Mouse (Mus musculus): ENCODE measurements around the gene Decr2. TPM values are rescaled to one million over a fixed set of nuclear protein-coding genes. Genes with fewer than 3 reads are reported as not detected.

Gene Decr2
- 46.9 and 52.3 TPM in 2 replicates for polyA plus RNA-seq (2015; fragmentation: Nextera tagmentation; extraction: Ambion mirVana)

DNA sequence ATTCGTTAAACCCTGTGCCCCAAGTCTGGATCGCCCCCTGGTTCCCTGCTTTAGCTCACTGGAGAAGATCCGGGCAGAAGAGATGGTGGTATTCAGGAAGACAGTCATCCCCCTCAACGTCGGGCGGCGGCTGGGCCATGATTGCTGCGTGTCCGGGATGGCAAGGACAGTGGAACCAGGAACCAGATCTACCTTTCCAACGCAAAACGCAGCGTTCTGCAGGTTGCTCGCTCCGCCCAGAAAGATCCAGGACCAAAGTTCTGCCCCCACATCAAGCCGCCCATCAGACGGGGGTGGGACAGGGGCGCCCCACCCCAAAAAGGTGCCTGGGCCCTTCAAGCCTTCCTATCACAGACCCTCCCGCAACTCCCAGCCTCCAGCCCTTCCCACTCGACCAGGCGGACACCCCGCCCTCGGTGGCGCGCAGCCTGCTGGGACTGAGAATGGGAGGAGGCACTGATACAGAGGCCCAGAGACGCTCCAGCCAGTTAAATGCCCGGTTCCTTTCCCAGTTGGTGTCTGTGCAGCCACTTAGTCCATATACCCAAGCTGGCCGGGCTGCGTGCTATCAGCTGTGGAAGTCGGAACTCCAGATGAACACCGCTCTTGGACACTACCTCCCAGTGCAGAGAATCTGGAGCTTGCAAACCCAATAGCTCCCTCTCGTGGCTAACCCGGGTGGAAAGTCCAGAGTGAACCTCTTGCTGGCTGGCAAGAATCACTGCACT is at the start of gene Decr2:
TSS of gene Decr2 (minus strand) at position 433 of the 728 bp plus-strand sequence.
- H3K27ac ChIP-seq (ENCODE audit: low read length): peak within 1 kb of the TSS; percentile 89
- WGBS: under 1% methylated on average over 32 of the region's 32 CpGs
- peak; percentile 94 for ATAC-seq (ENCODE audit: low FRiP score, low TSS enrichment)
- peaks cover 12% of the 10 kb centered on the region for H3K36me3 ChIP-seq (ENCODE audit: insufficient read depth, low read length)
- no peaks in the 10 kb centered on the region for H3K27me3 ChIP-seq (ENCODE audit: insufficient read depth, low read length)
- no peaks in the 10 kb centered on the region for H3K9me3 ChIP-seq (ENCODE audit: low read length)
- H3K4me1 ChIP-seq (ENCODE audit: insufficient read depth, low read length): peaks cover 13% of the 10 kb centered on the region; the same call in 1 of the 2 replicates
- peak within 1 kb of the TSS; percentile 55 for H3K4me3 ChIP-seq (ENCODE audit: low read length)
- H3K9ac ChIP-seq (replicated peaks; ENCODE audit: low read length): peak within 1 kb of the TSS; percentile 70
- H3K4me2 ChIP-seq (replicated peaks; ENCODE audit: low read depth, low read length): peak within 1 kb of the TSS; percentile 63

DNA sequence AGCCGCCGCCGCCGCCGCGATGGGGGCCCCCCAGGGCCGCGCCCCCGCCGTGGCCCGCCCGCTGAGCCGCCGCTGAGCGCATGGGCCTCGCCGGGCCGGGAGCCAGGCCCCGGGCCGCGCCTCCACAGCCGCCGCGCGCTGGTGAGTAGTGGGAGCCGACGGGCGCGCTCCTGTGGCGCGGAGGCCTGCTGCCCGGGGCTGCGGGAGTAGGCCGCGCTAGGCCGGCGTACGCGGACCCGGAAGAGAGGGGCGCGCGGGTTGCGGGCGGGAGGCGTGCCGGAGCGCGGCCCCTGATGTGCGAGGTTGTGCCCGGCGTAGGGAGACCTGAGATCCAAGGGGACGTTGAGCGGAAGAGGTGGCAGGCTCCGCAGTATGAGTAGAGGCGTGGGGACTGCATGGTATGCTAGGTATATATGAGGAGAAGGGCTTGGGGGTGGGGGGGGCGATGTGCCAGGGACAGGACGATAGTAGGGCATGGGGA is 48.8 kb upstream of the Decr2 start:
- WGBS: under 1% methylated on average over 47 of the region's 58 CpGs
- no peaks in the 10 kb centered on the region for H3K9me3 ChIP-seq (ENCODE audit: low read length)
- H3K4me3 ChIP-seq (ENCODE audit: low read length): peak overlapping the region; percentile 78
- peaks cover 22% of the 10 kb centered on the region for H3K4me1 ChIP-seq (ENCODE audit: insufficient read depth, low read length)
- H3K4me2 ChIP-seq (replicated peaks; ENCODE audit: low read depth, low read length): peak overlapping the region; percentile 70
- ATAC-seq (ENCODE audit: low FRiP score, low TSS enrichment): peak; percentile 76
- H3K36me3 ChIP-seq (ENCODE audit: insufficient read depth, low read length): peaks cover 14% of the 10 kb centered on the region
- H3K27me3 ChIP-seq (ENCODE audit: insufficient read depth, low read length): no peaks in the 10 kb centered on the region
- H3K9ac ChIP-seq (replicated peaks; ENCODE audit: low read length): peak overlapping the region; percentile 98
- H3K27ac ChIP-seq (ENCODE audit: low read length): peak overlapping the region; percentile 95

DNA sequence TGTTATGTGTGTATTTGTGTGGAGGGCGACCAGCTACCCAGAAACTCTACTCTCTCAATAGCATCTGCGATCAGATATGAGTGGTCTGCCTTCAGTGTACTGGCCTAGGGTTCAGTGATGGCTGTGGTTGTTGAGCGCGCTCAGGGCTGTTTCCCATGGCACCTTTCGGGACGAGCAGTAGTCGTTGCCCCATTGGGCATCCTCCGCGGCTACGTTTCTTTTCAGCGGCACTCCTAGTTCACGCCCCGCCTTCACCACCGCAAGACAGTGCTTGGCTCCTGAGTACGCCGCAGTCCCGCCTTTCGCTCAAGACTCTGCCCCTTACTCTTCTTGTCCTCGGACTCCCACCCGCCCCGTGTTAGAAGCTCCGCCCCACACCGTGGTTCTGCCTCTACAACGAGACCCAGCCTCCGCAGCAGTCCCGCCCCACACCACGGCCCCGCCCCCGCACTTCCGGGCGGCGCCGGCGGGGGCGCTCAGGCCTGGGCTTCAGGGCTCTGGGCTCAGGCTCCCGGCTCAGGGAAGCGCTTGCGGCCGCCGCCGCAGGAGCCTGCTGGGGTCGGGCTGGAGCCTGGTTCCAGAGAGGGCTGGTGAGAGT is 48.2 kb upstream of the Decr2 start, which contains the start of gene Axin1:
TSS of gene Axin1 (plus strand) at position 450 of the 598 bp plus-strand sequence.
- under 1% methylated on average over 41 of the region's 42 CpGs for WGBS
- H3K36me3 ChIP-seq (ENCODE audit: insufficient read depth, low read length): peaks cover 9% of the 10 kb centered on the region
- H3K9me3 ChIP-seq (ENCODE audit: low read length): no peaks in the 10 kb centered on the region
- ATAC-seq (ENCODE audit: low FRiP score, low TSS enrichment): peak; percentile 98
- H3K4me2 ChIP-seq (replicated peaks; ENCODE audit: low read depth, low read length): peak within 1 kb of the TSS; percentile 70
- H3K27ac ChIP-seq (ENCODE audit: low read length): peak within 1 kb of the TSS; percentile 95
- H3K27me3 ChIP-seq (ENCODE audit: insufficient read depth, low read length): no peaks in the 10 kb centered on the region
- peak within 1 kb of the TSS; percentile 98 for H3K9ac ChIP-seq (replicated peaks; ENCODE audit: low read length)
- peak within 1 kb of the TSS; percentile 78 for H3K4me3 ChIP-seq (ENCODE audit: low read length)
- peaks cover 22% of the 10 kb centered on the region for H3K4me1 ChIP-seq (ENCODE audit: insufficient read depth, low read length)

- H3K4me1 ChIP-seq (ENCODE audit: insufficient read depth, low read length): peaks cover 22% of the 10 kb centered on the region
- H3K4me3 ChIP-seq (ENCODE audit: low read length): peak overlapping the region; percentile 78
- ATAC-seq (ENCODE audit: low FRiP score, low TSS enrichment): no peak
- H3K9ac ChIP-seq (replicated peaks; ENCODE audit: low read length): peak overlapping the region; percentile 65
- H3K4me2 ChIP-seq (replicated peaks; ENCODE audit: low read depth, low read length): peak overlapping the region; percentile 70
- WGBS: 72% methylated on average over 2 of the region's 2 CpGs
- H3K9me3 ChIP-seq (ENCODE audit: low read length): no peaks in the 10 kb centered on the region
- no peaks in the 10 kb centered on the region for H3K27me3 ChIP-seq (ENCODE audit: insufficient read depth, low read length)
- peaks cover 3% of the 10 kb centered on the region for H3K36me3 ChIP-seq (ENCODE audit: insufficient read depth, low read length)
- H3K27ac ChIP-seq (ENCODE audit: low read length): peak overlapping the region; percentile 64; the same call in 1 of the 2 replicates
Observed at GRCm38 (mm10) chr17:26137751-26138130, 47.6 kb upstream of the Decr2 start.

GRCm38 (mm10) chr17:26137106-26137750 is 47.1 kb upstream of the Decr2 start:
- no peaks in the 10 kb centered on the region for H3K36me3 ChIP-seq (ENCODE audit: insufficient read depth, low read length)
- no peaks in the 10 kb centered on the region for H3K9me3 ChIP-seq (ENCODE audit: low read length)
- no peak overlapping the region for H3K9ac ChIP-seq (replicated peaks; ENCODE audit: low read length)
- H3K4me3 ChIP-seq (ENCODE audit: low read length): no peak overlapping the region
- H3K4me1 ChIP-seq (ENCODE audit: insufficient read depth, low read length): peaks cover 22% of the 10 kb centered on the region
- no peak for ATAC-seq (ENCODE audit: low FRiP score, low TSS enrichment)
- no peak overlapping the region for H3K27ac ChIP-seq (ENCODE audit: low read length)
- no peak overlapping the region for H3K4me2 ChIP-seq (replicated peaks; ENCODE audit: low read depth, low read length)
- no peaks in the 10 kb centered on the region for H3K27me3 ChIP-seq (ENCODE audit: insufficient read depth, low read length)
- 88% methylated on average over 11 of the region's 11 CpGs for WGBS

DNA sequence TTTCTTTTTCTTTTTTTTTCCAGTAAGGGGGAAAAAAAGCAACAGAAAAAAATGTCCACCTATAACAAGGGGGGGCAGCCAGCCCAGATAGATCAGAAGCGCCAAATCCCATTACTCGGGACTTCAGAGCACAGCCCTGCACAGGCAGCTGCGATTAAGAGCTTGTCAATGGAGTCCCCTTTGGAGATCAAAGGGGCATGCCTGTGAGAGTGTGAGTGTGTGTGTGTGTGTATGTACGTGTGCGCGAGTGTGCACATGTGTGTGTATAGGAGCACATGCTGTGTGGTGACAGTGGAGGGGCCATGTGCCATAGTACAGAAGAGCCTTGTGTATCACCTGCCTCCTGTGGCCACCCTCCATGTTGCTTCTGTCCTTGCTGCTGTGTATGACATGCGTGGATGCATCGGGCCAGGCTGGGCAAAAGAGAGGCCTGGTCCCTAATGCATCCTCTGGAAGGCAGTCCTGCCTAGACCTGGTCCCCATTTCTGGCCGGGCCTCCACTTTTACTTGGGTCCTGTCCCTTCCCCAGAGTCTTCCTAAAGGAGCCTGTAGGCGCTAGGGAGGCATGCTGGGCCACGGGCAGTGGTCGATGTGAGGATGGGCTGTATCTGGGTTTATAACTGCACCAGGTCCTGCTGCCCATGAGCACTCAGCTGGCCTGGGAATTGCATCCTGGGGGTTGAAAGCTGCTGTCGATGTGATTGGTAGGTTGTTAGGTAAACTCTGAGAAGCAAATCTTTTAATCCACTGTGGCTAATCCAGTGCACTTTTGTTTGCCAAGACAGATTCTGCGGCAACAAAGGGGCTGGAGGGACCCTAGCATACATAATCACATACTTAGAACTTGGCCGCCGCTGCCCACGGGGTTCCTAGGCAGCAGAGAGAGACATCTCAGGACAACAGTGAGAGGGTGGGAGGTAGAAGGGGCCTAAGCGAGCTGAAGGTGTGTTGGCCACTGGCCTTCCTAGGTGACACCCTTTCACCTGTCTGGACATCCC is 42.0 kb upstream of the Decr2 start:
- Histone ChIP-seq H3K27ac (ENCODE audit: low read length) (no peak overlapping the region), H3K27me3 (ENCODE audit: insufficient read depth, low read length) (no peaks in the 10 kb centered on the region), H3K9ac (replicated peaks; ENCODE audit: low read length) (no peak overlapping the region), H3K4me1 (ENCODE audit: insufficient read depth, low read length) (no peaks in the 10 kb centered on the region), H3K36me3 (ENCODE audit: insufficient read depth, low read length) (peaks cover 34% of the 10 kb centered on the region), H3K4me3 (ENCODE audit: low read length) (no peak overlapping the region), H3K9me3 (ENCODE audit: low read length) (no peaks in the 10 kb centered on the region), H3K4me2 (replicated peaks; ENCODE audit: low read depth, low read length) (no peak overlapping the region)
- 93% methylated on average over 18 of the region's 18 CpGs for WGBS
- ATAC-seq (ENCODE audit: low FRiP score, low TSS enrichment): no peak

- no peak overlapping the region for H3K4me2 ChIP-seq (replicated peaks; ENCODE audit: low read depth, low read length)
- no peaks in the 10 kb centered on the region for H3K9me3 ChIP-seq (ENCODE audit: low read length)
- H3K4me1 ChIP-seq (ENCODE audit: insufficient read depth, low read length): no peaks in the 10 kb centered on the region
- no peaks in the 10 kb centered on the region for H3K27me3 ChIP-seq (ENCODE audit: insufficient read depth, low read length)
- ATAC-seq (ENCODE audit: low FRiP score, low TSS enrichment): no peak
- H3K4me3 ChIP-seq (ENCODE audit: low read length): no peak overlapping the region
- H3K9ac ChIP-seq (replicated peaks; ENCODE audit: low read length): no peak overlapping the region
- peaks cover 43% of the 10 kb centered on the region for H3K36me3 ChIP-seq (ENCODE audit: insufficient read depth, low read length)
- 84% methylated on average over 18 of the region's 18 CpGs for WGBS
- H3K27ac ChIP-seq (ENCODE audit: low read length): no peak overlapping the region
Observed at GRCm38 (mm10) chr17:26131062-26131732, 41.1 kb upstream of the Decr2 start.

DNA sequence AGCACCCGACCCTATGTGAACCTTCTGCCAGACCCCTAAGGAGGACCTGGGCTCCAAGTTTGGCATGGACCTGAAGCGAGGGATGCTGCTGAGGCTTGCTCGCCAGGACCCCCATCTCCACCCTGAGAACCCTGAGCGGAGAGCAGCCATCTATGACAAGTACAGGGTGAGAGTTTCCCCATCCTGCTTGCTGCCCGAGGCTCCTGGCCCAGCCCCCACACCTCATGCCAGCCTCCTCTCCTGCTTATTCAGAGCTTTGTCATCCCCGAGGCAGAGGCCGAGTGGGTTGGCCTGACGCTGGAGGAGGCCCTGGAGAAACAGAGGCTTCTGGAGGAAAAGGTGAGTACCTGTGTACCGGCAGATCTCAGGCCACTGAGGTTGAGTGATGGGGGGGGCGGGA is 35.1 kb upstream of the Decr2 start:
- Histone ChIP-seq H3K4me1 (ENCODE audit: insufficient read depth, low read length) (peaks cover 15% of the 10 kb centered on the region), H3K9me3 (ENCODE audit: low read length) (no peaks in the 10 kb centered on the region), H3K4me3 (ENCODE audit: low read length) (no peak overlapping the region), H3K9ac (replicated peaks; ENCODE audit: low read length) (no peak overlapping the region), H3K36me3 (ENCODE audit: insufficient read depth, low read length) (peaks cover 43% of the 10 kb centered on the region), H3K27ac (ENCODE audit: low read length) (no peak overlapping the region), H3K27me3 (ENCODE audit: insufficient read depth, low read length) (no peaks in the 10 kb centered on the region), H3K4me2 (replicated peaks; ENCODE audit: low read depth, low read length) (no peak overlapping the region)
- WGBS: 88% methylated on average over 10 of the region's 10 CpGs
- ATAC-seq (ENCODE audit: low FRiP score, low TSS enrichment): no peak

Data from kidney, embryonic 16.5 days (tissue).